Mouse (Mus musculus): ENCODE measurements at regions not wholly inside any gene's neighbourhood (a gene's known extent, or its start where the extent isn't known, plus 50 kb on each side); places are given as distances from the start of the nearest gene placed in this dataset.

DNA sequence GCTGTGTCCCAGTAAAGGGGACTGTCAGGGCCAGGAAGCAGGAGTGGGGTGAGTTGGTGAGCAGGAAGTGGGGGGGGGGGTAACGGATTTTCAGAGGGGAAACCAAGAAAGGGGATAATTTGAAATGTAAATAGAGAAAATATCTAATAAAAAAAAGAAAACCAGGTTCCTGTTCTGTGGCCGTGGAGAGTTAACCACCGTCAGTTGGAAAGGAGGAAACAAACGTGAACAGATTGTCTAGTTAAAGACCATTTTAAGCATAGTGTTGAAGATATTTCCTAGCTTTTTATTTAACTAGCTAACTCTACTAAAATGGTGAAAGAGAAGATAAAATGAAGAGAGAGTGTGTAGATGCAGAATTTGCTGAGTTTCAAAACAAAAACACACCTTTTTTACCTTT is 254.7 kb downstream of the Gpd2 start:
- no peak overlapping the region for H3K27ac ChIP-seq (ENCODE audit: low read depth, low read length)

DNA sequence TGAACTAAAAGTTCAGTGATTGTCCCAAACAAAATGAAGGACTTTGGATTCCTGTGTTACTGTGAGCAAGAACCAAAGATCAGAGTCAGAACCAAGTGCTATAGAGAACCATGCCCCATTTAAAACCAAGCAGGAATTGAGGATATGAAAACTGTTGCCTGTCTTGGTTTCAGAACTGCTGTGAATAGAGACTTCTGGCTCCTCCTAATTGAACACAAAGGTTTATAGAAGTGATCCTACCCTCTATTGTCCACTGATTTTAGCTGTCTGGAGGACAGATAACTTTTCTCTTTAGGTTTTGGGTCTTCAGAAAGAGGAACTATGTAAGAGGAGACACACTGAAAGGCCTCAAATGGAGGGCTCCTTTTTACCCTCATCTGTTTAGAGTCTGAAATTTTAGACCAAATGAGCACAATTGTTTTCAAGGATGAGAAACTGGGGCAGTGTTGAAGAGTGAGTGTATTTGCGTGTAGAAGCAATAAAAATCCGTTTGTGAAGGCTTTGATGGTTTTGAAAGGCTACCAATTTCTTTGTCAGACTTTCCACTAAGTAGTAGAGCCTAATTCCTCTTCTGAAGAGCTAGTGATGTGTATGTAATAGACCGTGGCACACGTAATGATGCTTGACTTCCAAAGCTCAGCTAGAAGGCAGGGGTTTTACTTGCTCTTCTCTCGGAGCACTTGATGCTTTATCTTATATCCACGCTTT is 255.6 kb downstream of the Gpd2 start:
- Histone ChIP-seq H3K4me3 (ENCODE audit: low read depth, low read length) (no peak overlapping the region), H3K9ac (ENCODE audit: low read depth, low read length) (no peak overlapping the region), H3K36me3 (ENCODE audit: control insufficient read depth, insufficient read depth) (no peaks in the 10 kb centered on the region), H3K4me1 (replicated peaks; ENCODE audit: control insufficient read depth, insufficient read depth, low read length) (no peaks in the 10 kb centered on the region), H3K9me3 (ENCODE audit: control insufficient read depth) (no peaks in the 10 kb centered on the region), H3K27me3 (replicated peaks; ENCODE audit: control insufficient read depth, insufficient read depth, low read length) (no peaks in the 10 kb centered on the region), H3K4me2 (replicated peaks; ENCODE audit: low read depth) (no peak overlapping the region), H3K27ac (ENCODE audit: low read depth, low read length) (no peak overlapping the region)
- ATAC-seq, result no peak
- no peak for TF ChIP-seq CTCF (IDR thresholded peaks at IDR 0.05; ENCODE audit: low read depth)
- 72% methylated on average over 6 of the region's 6 CpGs for WGBS

More for the DNA sequence above, 254.7 kb downstream of the Gpd2 start:
- no peak for ATAC-seq
- Histone ChIP-seq H3K4me2 (replicated peaks; ENCODE audit: low read depth) (no peak overlapping the region), H3K27me3 (replicated peaks; ENCODE audit: control insufficient read depth, insufficient read depth, low read length) (no peaks in the 10 kb centered on the region), H3K4me3 (ENCODE audit: low read depth, low read length) (no peak overlapping the region), H3K9ac (ENCODE audit: low read depth, low read length) (no peak overlapping the region), H3K4me1 (replicated peaks; ENCODE audit: control insufficient read depth, insufficient read depth, low read length) (no peaks in the 10 kb centered on the region), H3K9me3 (ENCODE audit: control insufficient read depth) (no peaks in the 10 kb centered on the region), H3K36me3 (ENCODE audit: control insufficient read depth, insufficient read depth) (no peaks in the 10 kb centered on the region)
- TF ChIP-seq CTCF (IDR thresholded peaks at IDR 0.05; ENCODE audit: low read depth), result no peak
- WGBS, result 69% methylated on average over 4 of the region's 4 CpGs

DNA sequence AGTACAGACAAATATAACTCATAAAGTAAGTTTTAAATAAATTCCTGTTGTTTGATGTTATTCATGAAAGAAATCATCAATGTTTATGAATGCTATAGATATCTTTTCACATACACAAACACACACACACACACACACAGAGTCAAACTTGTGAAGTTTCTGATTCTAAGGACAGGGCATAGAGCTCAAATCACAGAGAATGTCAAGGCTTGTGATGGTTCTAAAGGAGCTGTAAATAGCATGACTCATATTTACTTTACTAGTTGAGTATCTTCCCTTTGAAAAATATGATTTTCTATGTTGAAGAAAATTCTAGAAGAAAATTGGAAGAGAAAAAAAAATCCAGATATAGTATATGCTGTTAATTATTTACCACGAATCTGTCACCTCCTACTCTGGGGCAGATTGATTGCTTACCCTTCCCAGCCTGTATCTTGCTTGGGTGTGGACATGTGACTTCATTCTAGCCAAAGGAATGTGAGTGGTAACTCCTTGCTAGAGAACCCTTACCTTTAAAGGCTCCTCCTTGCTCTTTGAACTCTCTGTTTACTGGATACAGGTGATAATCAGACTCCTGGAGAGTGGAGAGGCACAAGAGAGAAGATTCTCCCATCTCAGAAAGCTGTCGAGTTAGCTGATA is 259.0 kb downstream of the Gpd2 start:
- Histone ChIP-seq H3K4me3 (ENCODE audit: low read depth, low read length) (no peak overlapping the region), H3K4me2 (replicated peaks; ENCODE audit: low read depth) (no peak overlapping the region), H3K9me3 (ENCODE audit: control insufficient read depth) (no peaks in the 10 kb centered on the region), H3K9ac (ENCODE audit: low read depth, low read length) (no peak overlapping the region), H3K36me3 (ENCODE audit: control insufficient read depth, insufficient read depth) (no peaks in the 10 kb centered on the region), H3K27ac (ENCODE audit: low read depth, low read length) (no peak overlapping the region), H3K27me3 (replicated peaks; ENCODE audit: control insufficient read depth, insufficient read depth, low read length) (no peaks in the 10 kb centered on the region), H3K4me1 (replicated peaks; ENCODE audit: control insufficient read depth, insufficient read depth, low read length) (no peaks in the 10 kb centered on the region)
- ATAC-seq, result peak; percentile 87
- 30% methylated on average over 2 of the region's 2 CpGs for WGBS
- no peak for TF ChIP-seq CTCF (IDR thresholded peaks at IDR 0.05; ENCODE audit: low read depth)

DNA sequence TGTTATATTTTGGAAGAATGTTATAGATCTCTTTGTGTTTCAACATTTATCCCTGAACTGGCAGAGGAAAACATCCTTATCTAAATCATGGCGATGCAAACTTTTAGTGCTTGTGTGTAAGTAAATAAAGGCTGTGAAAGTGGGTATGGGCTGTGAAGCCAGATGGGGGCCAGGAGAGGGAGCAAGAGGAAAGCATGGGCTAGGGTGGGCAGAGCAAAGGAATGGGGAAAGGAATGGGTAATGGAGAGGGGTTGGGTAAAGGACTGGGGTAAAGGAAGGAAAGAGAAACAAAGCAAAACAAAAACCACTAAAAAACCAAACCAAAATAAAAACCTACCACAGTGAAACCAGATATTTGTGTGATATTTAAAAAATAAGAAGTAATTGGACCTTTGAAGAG is 260.5 kb downstream of the Gpd2 start:
- 45% methylated on average over 1 of the region's 1 CpGs for WGBS
- Histone ChIP-seq H3K9me3 (ENCODE audit: control insufficient read depth) (no peaks in the 10 kb centered on the region), H3K4me3 (ENCODE audit: low read depth, low read length) (no peak overlapping the region), H3K27me3 (replicated peaks; ENCODE audit: control insufficient read depth, insufficient read depth, low read length) (no peaks in the 10 kb centered on the region), H3K4me2 (replicated peaks; ENCODE audit: low read depth) (no peak overlapping the region), H3K36me3 (ENCODE audit: control insufficient read depth, insufficient read depth) (no peaks in the 10 kb centered on the region), H3K9ac (ENCODE audit: low read depth, low read length) (no peak overlapping the region), H3K4me1 (replicated peaks; ENCODE audit: control insufficient read depth, insufficient read depth, low read length) (no peaks in the 10 kb centered on the region), H3K27ac (ENCODE audit: low read depth, low read length) (no peak overlapping the region)
- no peak for TF ChIP-seq CTCF (IDR thresholded peaks at IDR 0.05; ENCODE audit: low read depth)
- ATAC-seq, result no peak

DNA sequence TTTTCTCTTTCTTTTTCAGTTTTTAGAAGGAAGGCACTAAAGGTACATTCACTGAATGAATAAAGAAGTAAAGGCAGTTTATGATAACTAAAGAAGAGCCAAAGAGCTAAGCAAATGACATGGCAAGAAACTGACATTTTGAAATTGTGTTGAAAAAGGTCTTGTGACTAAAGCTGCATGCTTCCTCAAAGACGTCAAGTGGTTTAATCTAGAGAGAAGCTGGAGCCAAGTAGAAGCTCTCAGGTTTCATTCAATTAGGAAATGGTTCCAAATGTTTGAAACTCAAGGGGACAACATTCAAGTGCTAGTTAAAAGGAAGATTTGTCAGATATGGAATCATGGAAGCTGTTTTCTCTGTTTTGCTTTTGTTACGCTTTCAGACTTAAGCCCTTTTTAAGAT is 267.2 kb downstream of the Gpd2 start:
- no peaks in the 10 kb centered on the region for H3K9me3 ChIP-seq (ENCODE audit: control insufficient read depth)
- H3K36me3 ChIP-seq (ENCODE audit: control insufficient read depth, insufficient read depth), result no peaks in the 10 kb centered on the region
- TF ChIP-seq CTCF (IDR thresholded peaks at IDR 0.05; ENCODE audit: low read depth), result no peak
- 68% methylated on average over 2 of the region's 2 CpGs for WGBS
- no peak overlapping the region for H3K4me3 ChIP-seq (ENCODE audit: low read depth, low read length)
- H3K4me2 ChIP-seq (replicated peaks; ENCODE audit: low read depth), result no peak overlapping the region
- no peak for ATAC-seq
- H3K4me1 ChIP-seq (replicated peaks; ENCODE audit: control insufficient read depth, insufficient read depth, low read length), result no peaks in the 10 kb centered on the region
- no peak overlapping the region for H3K27ac ChIP-seq (ENCODE audit: low read depth, low read length)
- no peaks in the 10 kb centered on the region for H3K27me3 ChIP-seq (replicated peaks; ENCODE audit: control insufficient read depth, insufficient read depth, low read length)
- H3K9ac ChIP-seq (ENCODE audit: low read depth, low read length), result no peak overlapping the region

DNA sequence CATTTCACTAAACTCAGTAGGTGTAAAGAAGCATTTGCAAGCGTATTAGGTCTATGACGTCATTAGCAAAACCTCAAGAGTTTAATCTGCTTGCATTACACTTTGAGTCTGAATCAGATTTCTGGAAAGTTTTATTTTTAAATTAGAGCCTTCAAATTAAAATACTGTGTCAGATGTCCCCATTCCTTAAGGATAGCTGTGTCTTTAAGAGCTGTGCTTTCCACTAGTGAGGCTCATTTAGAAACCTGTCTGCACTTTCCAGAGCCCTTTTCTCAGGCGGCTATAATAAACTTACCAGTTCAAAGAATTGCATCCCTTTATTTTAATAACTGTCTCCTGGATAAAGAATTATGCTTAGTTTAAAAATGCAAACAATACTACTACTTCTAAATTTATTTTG is 285.0 kb downstream of the Gpd2 start:
- 85% methylated on average over 3 of the region's 3 CpGs for WGBS
- Histone ChIP-seq H3K4me2 (replicated peaks; ENCODE audit: low read depth) (no peak overlapping the region), H3K9me3 (ENCODE audit: control insufficient read depth) (no peaks in the 10 kb centered on the region), H3K27me3 (replicated peaks; ENCODE audit: control insufficient read depth, insufficient read depth, low read length) (no peaks in the 10 kb centered on the region), H3K27ac (ENCODE audit: low read depth, low read length) (no peak overlapping the region), H3K4me3 (ENCODE audit: low read depth, low read length) (no peak overlapping the region), H3K4me1 (replicated peaks; ENCODE audit: control insufficient read depth, insufficient read depth, low read length) (no peaks in the 10 kb centered on the region), H3K36me3 (ENCODE audit: control insufficient read depth, insufficient read depth) (no peaks in the 10 kb centered on the region), H3K9ac (ENCODE audit: low read depth, low read length) (no peak overlapping the region)
- TF ChIP-seq CTCF (IDR thresholded peaks at IDR 0.05; ENCODE audit: low read depth), result no peak
- no peak for ATAC-seq
